Mouse (Mus musculus): ENCODE measurements around the gene Defa25. TPM values are rescaled to one million over a fixed set of nuclear protein-coding genes. Genes with fewer than 3 reads are reported as not detected.
"Not testable (repeated sequence)": the region's sequence is repeated elsewhere in the genome, so short reads cannot be mapped to it uniquely, and the experiment has no call there.

Gene Defa25
- not detected in 2 replicates for polyA plus RNA-seq (2014; fragmentation: Nextera tagmentation; extraction: Ambion mirVana)

- not testable (repeated sequence) for DNase-seq (ENCODE audit: low spot score); ATAC-seq (replicated peaks; ENCODE audit: low FRiP score, low TSS enrichment, low read depth); H3K9me3 ChIP-seq (ENCODE audit: control insufficient read depth, low read length); H3K4me1 ChIP-seq (replicated peaks; ENCODE audit: control insufficient read depth, insufficient read depth, low read length); H3K27ac ChIP-seq (ENCODE audit: low read depth); H3K4me2 ChIP-seq (ENCODE audit: low read length); H3K27me3 ChIP-seq (replicated peaks; ENCODE audit: control insufficient read depth, insufficient read depth, low read length); H3K4me3 ChIP-seq (ENCODE audit: low read depth, low read length); H3K9ac ChIP-seq (ENCODE audit: low read length); H3K36me3 ChIP-seq (ENCODE audit: control insufficient read depth, insufficient read depth, low read length)
Measured at GRCm38 (mm10) chr8:21084142-21084541, at the start of gene Defa25. Defa25 (plus strand) TSS chr8:21084442.

GRCm38 (mm10) chr8:21054747-21055146 is 29.5 kb upstream of the Defa25 start, which contains the start of gene Defa23:
Defa23 (plus strand) TSS chr8:21055047.
- H3K4me2 ChIP-seq (ENCODE audit: low read length); H3K9ac ChIP-seq (ENCODE audit: low read length); H3K27me3 ChIP-seq (replicated peaks; ENCODE audit: control insufficient read depth, insufficient read depth, low read length); H3K36me3 ChIP-seq (ENCODE audit: control insufficient read depth, insufficient read depth, low read length); H3K4me3 ChIP-seq (ENCODE audit: low read depth, low read length); DNase-seq (ENCODE audit: low spot score); H3K9me3 ChIP-seq (ENCODE audit: control insufficient read depth, low read length); H3K4me1 ChIP-seq (replicated peaks; ENCODE audit: control insufficient read depth, insufficient read depth, low read length); H3K27ac ChIP-seq (ENCODE audit: low read depth); ATAC-seq (replicated peaks; ENCODE audit: low FRiP score, low TSS enrichment, low read depth): not testable (repeated sequence)
- WGBS = no CpG with 5 or more reads among the region's 1 CpGs

DNA sequence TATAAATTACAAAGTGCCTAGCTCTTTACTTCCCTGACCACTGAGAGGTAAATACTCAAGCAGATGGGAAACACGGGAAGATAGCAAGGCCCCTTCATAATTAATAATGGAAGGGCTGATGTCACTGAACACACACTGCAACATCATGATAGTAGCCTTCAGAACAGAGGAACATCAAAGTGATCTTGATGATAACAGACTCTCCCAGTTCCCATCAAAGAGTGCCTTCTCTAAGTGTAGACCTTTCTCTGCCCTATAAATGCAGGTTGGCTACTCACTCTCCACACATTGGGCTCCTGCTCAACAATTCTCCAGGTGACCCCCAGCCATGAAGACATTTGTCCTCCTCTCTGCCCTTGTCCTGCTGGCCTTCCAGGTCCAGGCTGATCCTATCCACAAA is 19.5 kb upstream of the Defa25 start, which contains the start of gene Defa35:
Gene Defa35 (plus strand): TSS at position 301 of the 400 bp plus-strand sequence.
- not testable (repeated sequence) for ATAC-seq (replicated peaks; ENCODE audit: low FRiP score, low TSS enrichment, low read depth); H3K27me3 ChIP-seq (replicated peaks; ENCODE audit: control insufficient read depth, insufficient read depth, low read length); DNase-seq (ENCODE audit: low spot score); H3K36me3 ChIP-seq (ENCODE audit: control insufficient read depth, insufficient read depth, low read length); H3K4me3 ChIP-seq (ENCODE audit: low read depth, low read length); H3K4me2 ChIP-seq (ENCODE audit: low read length); H3K27ac ChIP-seq (ENCODE audit: low read depth); H3K9me3 ChIP-seq (ENCODE audit: control insufficient read depth, low read length); H3K9ac ChIP-seq (ENCODE audit: low read length); H3K4me1 ChIP-seq (replicated peaks; ENCODE audit: control insufficient read depth, insufficient read depth, low read length)
- WGBS = 68% methylated on average over 1 of the region's 1 CpGs

DNA sequence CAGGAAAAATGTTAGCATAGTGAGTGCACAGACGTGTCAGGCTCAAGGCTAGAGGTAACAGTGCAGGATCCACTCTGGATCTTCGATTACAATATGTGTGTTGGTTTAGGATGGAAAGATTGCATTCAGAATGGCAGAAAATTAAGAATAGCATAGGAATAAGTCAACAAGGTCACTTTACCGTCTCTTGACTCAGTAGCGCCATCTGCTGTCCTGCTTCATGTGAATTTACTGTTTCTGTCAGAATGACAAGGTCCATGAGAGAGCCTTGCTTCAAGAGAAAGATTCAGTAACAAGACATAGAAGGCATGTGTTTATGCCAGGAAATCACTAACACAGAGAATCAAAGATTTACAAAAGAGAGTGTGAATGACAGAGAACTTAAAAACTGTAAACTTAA is 8.9 kb downstream of the Defa25 start:
- Histone ChIP-seq H3K27me3 (replicated peaks; ENCODE audit: control insufficient read depth, insufficient read depth, low read length) (no peaks in the 10 kb centered on the region), H3K36me3 (ENCODE audit: control insufficient read depth, insufficient read depth, low read length) (no peaks in the 10 kb centered on the region), H3K27ac (ENCODE audit: low read depth) (no peak overlapping the region), H3K4me2 (ENCODE audit: low read length) (no peak overlapping the region), H3K9me3 (ENCODE audit: control insufficient read depth, low read length) (no peaks in the 10 kb centered on the region), H3K9ac (ENCODE audit: low read length) (no peak overlapping the region), H3K4me1 (replicated peaks; ENCODE audit: control insufficient read depth, insufficient read depth, low read length) (no peaks in the 10 kb centered on the region), H3K4me3 (ENCODE audit: low read depth, low read length) (no peak overlapping the region)
- no peak for ATAC-seq (replicated peaks; ENCODE audit: low FRiP score, low TSS enrichment, low read depth)
- DNase-seq (ENCODE audit: low spot score) = peak; percentile 52
- 40% methylated on average over 4 of the region's 4 CpGs for WGBS

GRCm38 (mm10) chr8:21095950-21096349 is 11.7 kb downstream of the Defa25 start, which contains the start of gene Gm14851:
Gm14851 (minus strand) TSS chr8:21096050.
- H3K36me3 ChIP-seq (ENCODE audit: control insufficient read depth, insufficient read depth, low read length); DNase-seq (ENCODE audit: low spot score); H3K27ac ChIP-seq (ENCODE audit: low read depth); H3K4me1 ChIP-seq (replicated peaks; ENCODE audit: control insufficient read depth, insufficient read depth, low read length); H3K9ac ChIP-seq (ENCODE audit: low read length); H3K4me3 ChIP-seq (ENCODE audit: low read depth, low read length); H3K4me2 ChIP-seq (ENCODE audit: low read length); H3K9me3 ChIP-seq (ENCODE audit: control insufficient read depth, low read length); ATAC-seq (replicated peaks; ENCODE audit: low FRiP score, low TSS enrichment, low read depth); H3K27me3 ChIP-seq (replicated peaks; ENCODE audit: control insufficient read depth, insufficient read depth, low read length): not testable (repeated sequence)
- no CpG with 5 or more reads among the region's 2 CpGs for WGBS

DNA sequence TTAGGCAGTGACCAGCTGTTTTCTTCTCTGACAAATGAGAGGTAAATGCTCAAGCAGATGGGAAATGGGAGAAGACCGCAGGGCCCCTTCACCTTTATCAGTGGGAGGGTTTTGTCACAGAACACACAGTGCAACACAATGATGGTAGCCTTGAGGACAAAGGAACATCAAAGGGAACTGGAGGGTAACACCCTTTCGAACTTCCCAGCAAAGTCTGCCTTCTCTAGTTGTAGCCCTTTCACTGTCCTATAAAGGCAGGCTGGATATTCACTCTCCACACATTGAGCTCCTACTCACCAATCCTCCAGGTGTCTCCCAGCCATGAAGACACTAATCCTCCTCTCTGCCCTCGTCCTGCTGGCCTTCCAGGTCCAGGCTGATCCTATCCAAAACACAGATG is 50.1 kb downstream of the Defa25 start, which contains the start of gene Defa30:
Gene Defa30 (plus strand): TSS at position 301 of the 400 bp plus-strand sequence.
- H3K9ac ChIP-seq (ENCODE audit: low read length); ATAC-seq (replicated peaks; ENCODE audit: low FRiP score, low TSS enrichment, low read depth); H3K27me3 ChIP-seq (replicated peaks; ENCODE audit: control insufficient read depth, insufficient read depth, low read length); H3K4me2 ChIP-seq (ENCODE audit: low read length); H3K9me3 ChIP-seq (ENCODE audit: control insufficient read depth, low read length); H3K4me1 ChIP-seq (replicated peaks; ENCODE audit: control insufficient read depth, insufficient read depth, low read length); H3K4me3 ChIP-seq (ENCODE audit: low read depth, low read length); H3K27ac ChIP-seq (ENCODE audit: low read depth); DNase-seq (ENCODE audit: low spot score); H3K36me3 ChIP-seq (ENCODE audit: control insufficient read depth, insufficient read depth, low read length): not testable (repeated sequence)
- WGBS = 63% methylated on average over 3 of the region's 3 CpGs

Other genes with a start within 250 kb of the Defa25 start
- not detected in 2 replicates for gene Defb33, start 191.8 kb upstream of the Defa25 start, polyA plus RNA-seq (2014; fragmentation: Nextera tagmentation; extraction: Ambion mirVana)
- gene Gm15056, start 181.8 kb upstream of the Defa25 start, polyA plus RNA-seq (2014; fragmentation: Nextera tagmentation; extraction: Ambion mirVana) = not detected in 2 replicates
- gene Gm6040, start 162.4 kb upstream of the Defa25 start, polyA plus RNA-seq (2014; fragmentation: Nextera tagmentation; extraction: Ambion mirVana) = not detected in 2 replicates
- gene AY761185, start 139.7 kb upstream of the Defa25 start, polyA plus RNA-seq (2014; fragmentation: Nextera tagmentation; extraction: Ambion mirVana) = not detected in 2 replicates
- gene Defa21, start 58.9 kb upstream of the Defa25 start, polyA plus RNA-seq (2014; fragmentation: Nextera tagmentation; extraction: Ambion mirVana) = not detected in 2 replicates
- gene Defa23, start 29.4 kb upstream of the Defa25 start, polyA plus RNA-seq (2014; fragmentation: Nextera tagmentation; extraction: Ambion mirVana) = 0.52 TPM in 1 of 2 replicates, not detected in the other
- gene Defa35, start 19.4 kb upstream of the Defa25 start, polyA plus RNA-seq (2014; fragmentation: Nextera tagmentation; extraction: Ambion mirVana) = not detected in 2 replicates
- gene Gm14851, start 11.6 kb downstream of the Defa25 start, polyA plus RNA-seq (2014; fragmentation: Nextera tagmentation; extraction: Ambion mirVana) = not detected in 2 replicates
- gene Defa30, start 50.2 kb downstream of the Defa25 start, polyA plus RNA-seq (2014; fragmentation: Nextera tagmentation; extraction: Ambion mirVana) = not detected in 2 replicates
- not detected in 2 replicates for gene Defa22, start 77.8 kb downstream of the Defa25 start, polyA plus RNA-seq (2014; fragmentation: Nextera tagmentation; extraction: Ambion mirVana)
- gene Defa31, start 107.2 kb downstream of the Defa25 start, polyA plus RNA-seq (2014; fragmentation: Nextera tagmentation; extraction: Ambion mirVana) = not detected in 2 replicates
- gene Gm15293, start 117.1 kb downstream of the Defa25 start, polyA plus RNA-seq (2014; fragmentation: Nextera tagmentation; extraction: Ambion mirVana) = not detected in 2 replicates
- gene Gm15292, start 165.3 kb downstream of the Defa25 start, polyA plus RNA-seq (2014; fragmentation: Nextera tagmentation; extraction: Ambion mirVana) = not detected in 2 replicates
- not detected in 2 replicates for gene Defa27, start 231.1 kb downstream of the Defa25 start, polyA plus RNA-seq (2014; fragmentation: Nextera tagmentation; extraction: Ambion mirVana)
- gene Defa29, start 242.6 kb downstream of the Defa25 start, polyA plus RNA-seq (2014; fragmentation: Nextera tagmentation; extraction: Ambion mirVana) = not detected in 2 replicates